Comparison of ENCODE assay signal across 9 mouse cellular contexts in genomic region chr10:34418794-34419193, GRCm38 (mm10). TPM values are rescaled to one million over a fixed set of nuclear protein-coding genes. Genes with fewer than 3 reads are reported as not detected.
A peak's percentile ranks its signal among the peaks of the same experiment; 100 is the strongest.
DNase-seq lines count a peak whose midpoint lies in the region; ATAC-seq and TF ChIP-seq lines count a peak whose summit lies in the region.
"Not testable (repeated sequence)": the region's sequence is repeated elsewhere in the genome, so short reads cannot be mapped to it uniquely, and the experiment has no call there.
"Had no signal": no experiment of that assay in that cellular context is flagged by ENCODE, and none has a peak within 500 bp of the region (broad histone marks: within the 10 kb centered on the region; RNA-seq: fewer than 3 reads in every experiment).

No protein-coding gene starts in this region.

- not testable (repeated sequence) for H3K27me3 ChIP-seq in G1E (ENCODE audit: insufficient read depth, low read length); embryonic facial prominence, embryonic 15.5 days; heart, adult 2 months (ENCODE audit: control insufficient read depth, insufficient read depth, low read length); hindbrain, embryonic 15.5 days; limb, embryonic 10.5 days (ENCODE audit: low read depth, poor library complexity, severe bottlenecking); midbrain, embryonic 16.5 days (ENCODE audit: control insufficient read depth, insufficient read depth, low read depth, low read length); stomach, postnatal 0 days (ENCODE audit: control insufficient read depth, insufficient read depth, low read length)

- TF ChIP-seq EP300 in heart, adult 2 months (IDR thresholded peaks at IDR 0.05; ENCODE audit: insufficient read depth, low read depth, low read length); stomach, postnatal 0 days (optimal IDR thresholded peaks at IDR 0.05): not testable (repeated sequence)

- 71% methylated on average over 4 of the region's 4 CpGs for WGBS in embryonic facial prominence, embryonic 15.5 days
- 71% methylated on average over 4 of the region's 4 CpGs for WGBS in heart, adult 2 months
- WGBS in hindbrain, embryonic 15.5 days: 80% methylated on average over 4 of the region's 4 CpGs
- 84% methylated on average over 4 of the region's 4 CpGs for WGBS in limb, embryonic 10.5 days
- WGBS in lung, adult 2 months: 70% methylated on average over 4 of the region's 4 CpGs
- 82% methylated on average over 4 of the region's 4 CpGs for WGBS in midbrain, embryonic 16.5 days
- WGBS in stomach, postnatal 0 days: 68% methylated on average over 4 of the region's 4 CpGs

- H3K36me3 ChIP-seq in G1E (replicated peaks); embryonic facial prominence, embryonic 15.5 days; heart, adult 2 months (ENCODE audit: control insufficient read depth, insufficient read depth, low read length); hindbrain, embryonic 15.5 days; limb, embryonic 10.5 days; midbrain, embryonic 16.5 days (ENCODE audit: control insufficient read depth, insufficient read depth, low read length); stomach, postnatal 0 days (ENCODE audit: control insufficient read depth, insufficient read depth, low read length): not testable (repeated sequence)

- not testable (repeated sequence) for H3K9me3 ChIP-seq in G1E (replicated peaks); embryonic facial prominence, embryonic 15.5 days (replicated peaks); hindbrain, embryonic 15.5 days; limb, embryonic 10.5 days (replicated peaks); midbrain, embryonic 16.5 days (replicated peaks; ENCODE audit: control insufficient read depth, low read length, poor library complexity, severe bottlenecking); stomach, postnatal 0 days (ENCODE audit: control insufficient read depth, low read length)

- peak overlapping the region; percentile 80; the same call in 1 of the 2 replicates for H3K4me3 ChIP-seq in G1E (ENCODE audit: low read depth, low read length)
- H3K4me3 ChIP-seq in embryonic facial prominence, embryonic 15.5 days (replicated peaks): peak overlapping the region; percentile 83
- H3K4me3 ChIP-seq in heart, adult 2 months: peak overlapping the region; percentile 46
- H3K4me3 ChIP-seq in hindbrain, embryonic 15.5 days: peak overlapping the region; percentile 66
- H3K4me3 ChIP-seq in limb, embryonic 10.5 days: peak overlapping the region; percentile 75
- H3K4me3 ChIP-seq in lung, adult 2 months (replicated peaks; ENCODE audit: extremely low read depth, low read depth, low read length): peak overlapping the region; percentile 44
- H3K4me3 ChIP-seq in midbrain, embryonic 16.5 days (ENCODE audit: low read depth, low read length): peak overlapping the region; percentile 66
- peak overlapping the region; percentile 84 for H3K4me3 ChIP-seq in stomach, postnatal 0 days (ENCODE audit: low read depth, low read length)

- peak overlapping the region; percentile 65 for H3K4me2 ChIP-seq in embryonic facial prominence, embryonic 15.5 days (replicated peaks)
- H3K4me2 ChIP-seq in hindbrain, embryonic 15.5 days: peak overlapping the region; percentile 69
- H3K4me2 ChIP-seq in midbrain, embryonic 16.5 days (ENCODE audit: low read length): peak overlapping the region; percentile 82
- H3K4me2 ChIP-seq in stomach, postnatal 0 days (replicated peaks; ENCODE audit: low read depth): peak overlapping the region; percentile 66

- H3K27ac ChIP-seq in embryonic facial prominence, embryonic 15.5 days (replicated peaks): peak overlapping the region; percentile 86
- H3K27ac ChIP-seq in heart, adult 2 months: 0 out of 2 replicates have a peak overlapping the region, but pooled peaks have one; percentile 57
- H3K27ac ChIP-seq in hindbrain, embryonic 15.5 days (replicated peaks); midbrain, embryonic 16.5 days (ENCODE audit: low read length); stomach, postnatal 0 days (replicated peaks): not testable (repeated sequence)
- peak overlapping the region; percentile 92 for H3K27ac ChIP-seq in limb, embryonic 10.5 days

- not testable (repeated sequence) for TF ChIP-seq POLR2A in heart, adult 2 months (IDR thresholded peaks at IDR 0.05; ENCODE audit: insufficient read depth, low read depth, low read length); lung, adult 2 months (IDR thresholded peaks at IDR 0.05; ENCODE audit: borderline replicate concordance, extremely low read depth, low read depth, low read length)

- not testable (repeated sequence) for TF ChIP-seq CTCF in G1E (IDR thresholded peaks at IDR 0.05; ENCODE audit: low read depth, low read length); heart, adult 2 months (IDR thresholded peaks at IDR 0.05); lung, adult 2 months (IDR thresholded peaks at IDR 0.05; ENCODE audit: insufficient read depth, low read length); stomach, postnatal 0 days (IDR thresholded peaks at IDR 0.05; ENCODE audit: low read depth)

- not testable (repeated sequence) for DNase-seq in G1E (ENCODE audit: low spot score); heart, adult 2 months; limb, embryonic 10.5 days (ENCODE audit: low spot score); lung, adult 2 months; stomach, postnatal 0 days (ENCODE audit: low spot score)

- ATAC-seq in G1E (ENCODE audit: extremely low read depth, insufficient number of reproducible peaks, low FRiP score, poor library complexity, severe bottlenecking); hindbrain, embryonic 15.5 days (ENCODE audit: low FRiP score, low read depth); midbrain, embryonic 16.5 days: not testable (repeated sequence)
- peak; percentile 40; the same call in 1 of the 2 replicates for ATAC-seq in embryonic facial prominence, embryonic 15.5 days (ENCODE audit: insufficient number of reproducible peaks, low FRiP score, low TSS enrichment, low read depth)
- ATAC-seq in stomach, postnatal 0 days (ENCODE audit: low FRiP score, low TSS enrichment): peak; percentile 54

- H3K79me2 ChIP-seq in heart, adult 2 months (replicated peaks; ENCODE audit: control insufficient read depth, insufficient read depth, low read length): not testable (repeated sequence)

- H3K9ac ChIP-seq in embryonic facial prominence, embryonic 15.5 days: 0 out of 2 replicates have a peak overlapping the region, but pooled peaks have one; percentile 15
- peak overlapping the region; percentile 60 for H3K9ac ChIP-seq in heart, adult 2 months (ENCODE audit: low read depth, low read length)
- H3K9ac ChIP-seq in hindbrain, embryonic 15.5 days: peak overlapping the region; percentile 49
- peak overlapping the region; percentile 69 for H3K9ac ChIP-seq in midbrain, embryonic 16.5 days (ENCODE audit: low read depth, low read length)
- H3K9ac ChIP-seq in stomach, postnatal 0 days (ENCODE audit: low read length): peak overlapping the region; percentile 28; the same call in 1 of the 2 replicates

- H3K4me1 ChIP-seq in G1E (ENCODE audit: insufficient read depth, low read depth, low read length): peaks cover 37% of the 10 kb centered on the region
- H3K4me1 ChIP-seq in embryonic facial prominence, embryonic 15.5 days; heart, adult 2 months (ENCODE audit: control insufficient read depth, insufficient read depth, low read length); hindbrain, embryonic 15.5 days (replicated peaks); limb, embryonic 10.5 days; lung, adult 2 months (ENCODE audit: control insufficient read depth, insufficient read depth, low read length); midbrain, embryonic 16.5 days (ENCODE audit: control insufficient read depth, insufficient read depth, low read length); stomach, postnatal 0 days (replicated peaks; ENCODE audit: control insufficient read depth, insufficient read depth): not testable (repeated sequence)

- intact Hi-C loops in heart, adult 2 months (cut with DNase I): loop anchor here (5.0 to 10.0 kb wide), 2 partner anchors 136 to 384 kb away; partner anchors contain the start of genes Trappc3l and Tspyl1

RNA-seq across cellular contexts. Expression of gene Nt5dc1, which starts 0.4 kb away (rescaled TPM):
- 37.4 and 48.8 TPM in 2 replicates for total RNA-seq in G1E (2014; fragmentation: Nextera tagmentation)
- 33.0 and 34.8 TPM in 2 replicates for total RNA-seq in G1E (2017)
- polyA plus RNA-seq in G1E (2012): 5.7 and 7.6 TPM in 2 replicates
- 8.7 and 10.7 TPM in 2 replicates for polyA plus RNA-seq in embryonic facial prominence, embryonic 15.5 days (2015; fragmentation: Nextera tagmentation; extraction: Ambion mirVana)
- 10 to 100 TPM in 1 of 2 experiments, 1 to 10 TPM in 1; 10.0 to 10.6 TPM for total RNA-seq in heart, adult 2 months (2021)
- polyA plus RNA-seq in heart, adult 2 months (2012; rRNA removed): 4.0 and 6.2 TPM in 2 replicates
- 2.3 and 2.6 TPM in 2 replicates for polyA plus RNA-seq in hindbrain, embryonic 15.5 days (2015; fragmentation: Nextera tagmentation; extraction: Ambion mirVana)
- polyA plus RNA-seq in limb, embryonic 10.5 days (2016; fragmentation: Nextera tagmentation; extraction: Ambion mirVana): 8.1 and 9.1 TPM in 2 replicates
- polyA plus RNA-seq in lung, adult 2 months (2012; rRNA removed): 6.5 and 6.6 TPM in 2 replicates
- polyA plus RNA-seq in midbrain, embryonic 16.5 days (2015; fragmentation: Nextera tagmentation; extraction: Ambion mirVana): 1.7 and 1.8 TPM in 2 replicates
- polyA plus RNA-seq in stomach, postnatal 0 days (2015; fragmentation: Nextera tagmentation; extraction: Ambion mirVana): 11.2 and 12.4 TPM in 2 replicates

RNA-seq across cellular contexts. Expression of gene Col10a1, which starts 29.0 kb away (rescaled TPM):
- total RNA-seq in G1E (2014; fragmentation: Nextera tagmentation): not detected in 2 replicates
- total RNA-seq in G1E (2017): 0.05 TPM in 1 of 2 replicates, not detected in the other
- polyA plus RNA-seq in G1E (2012): not detected in 2 replicates
- polyA plus RNA-seq in embryonic facial prominence, embryonic 15.5 days (2015; fragmentation: Nextera tagmentation; extraction: Ambion mirVana): 0.49 and 0.75 TPM in 2 replicates
- not detected for total RNA-seq in heart, adult 2 months (2021)
- 0.06 and 0.80 TPM in 2 replicates for polyA plus RNA-seq in heart, adult 2 months (2012; rRNA removed)
- 0.12 and 0.20 TPM in 2 replicates for polyA plus RNA-seq in hindbrain, embryonic 15.5 days (2015; fragmentation: Nextera tagmentation; extraction: Ambion mirVana)
- polyA plus RNA-seq in limb, embryonic 10.5 days (2016; fragmentation: Nextera tagmentation; extraction: Ambion mirVana): 0.18 TPM in 1 of 2 replicates, not detected in the other
- polyA plus RNA-seq in lung, adult 2 months (2012; rRNA removed): 0.05 and 0.83 TPM in 2 replicates
- 0.15 and 0.46 TPM in 2 replicates for polyA plus RNA-seq in midbrain, embryonic 16.5 days (2015; fragmentation: Nextera tagmentation; extraction: Ambion mirVana)
- 0.04 and 0.06 TPM in 2 replicates for polyA plus RNA-seq in stomach, postnatal 0 days (2015; fragmentation: Nextera tagmentation; extraction: Ambion mirVana)
- total RNA-seq: granulocyte monocyte progenitor cell, adult 5-6 weeks had no signal

Comparison
In these comparisons a context has a peak if more than half of its experiments do, and no peak if none do; other contexts are left out.
1. H3K9ac ChIP-seq: peak in every context shown above with its lines; median percentile 69 in midbrain, embryonic 16.5 days; 60 in heart, adult 2 months; 49 in hindbrain, embryonic 15.5 days; 28 in stomach, postnatal 0 days; 15 in embryonic facial prominence, embryonic 15.5 days.